In genomic region chr5:114680676-114681285, GRCm38 (mm10) we compare ENCODE assay signal across 8 mouse cellular contexts. TPM values are rescaled to one million over a fixed set of nuclear protein-coding genes. Genes with fewer than 3 reads are reported as not detected.
DNase-seq lines count a peak whose midpoint lies in the region; ATAC-seq and TF ChIP-seq lines count a peak whose summit lies in the region.
"Had no signal": no experiment of that assay in that cellular context is flagged by ENCODE, and none has a peak within 500 bp of the region (broad histone marks: within the 10 kb centered on the region; RNA-seq: fewer than 3 reads in every experiment).

No protein-coding gene starts in this region.

- no peak for TF ChIP-seq CTCF in layer of hippocampus, adult 2 months (conservative IDR thresholded peaks at IDR 0.05)

- intact Hi-C loops in gastrocnemius, postnatal 14 days (cut with DNase I; ENCODE audit: low total_unique reads): no loop called here

- H3K4me1 ChIP-seq in brown adipose tissue, adult 24 weeks (ENCODE audit: control insufficient read depth, insufficient read depth, insufficient read length, low read length): no peaks in the 10 kb centered on the region

- no peak for DNase-seq in layer of hippocampus, adult 2 months (ENCODE audit: low spot score in 2 of 2)
- no peak for DNase-seq in layer of hippocampus, adult 11-12 months (ENCODE audit: low spot score)
- no peak for DNase-seq in embryo, embryonic 9.5 days (ENCODE audit: extremely low spot score)
- DNase-seq in gastrocnemius, postnatal 14 days: no peak

- ATAC-seq in hematopoietic stem cell, adult 5-6 weeks (replicated peaks in 1 of 2; ENCODE audit: insufficient read depth in 1 of 2, low FRiP score in 2 of 2, low TSS enrichment in 1 of 2, low read depth in 1 of 2, poor library complexity in 2 of 2, severe bottlenecking in 2 of 2): peak; percentile 56 to 73
- ATAC-seq in megakaryocyte progenitor cell, adult 5-6 weeks (replicated peaks; ENCODE audit: poor library complexity): peak; percentile 60

- no peak overlapping the region for H3K4me3 ChIP-seq in layer of hippocampus, adult 2 months
- no peak overlapping the region for H3K4me3 ChIP-seq in brown adipose tissue, adult 24 weeks (ENCODE audit: insufficient read depth, low read depth, low read length)

- H3K27ac ChIP-seq in layer of hippocampus, adult 2 months: peak overlapping the region; percentile 61; the same call in 1 of the 2 replicates
- H3K27ac ChIP-seq in brown adipose tissue, adult 24 weeks (replicated peaks; ENCODE audit: low read depth, low read length): peak overlapping the region; percentile 33; the same call in 1 of the 2 replicates
- H3K27ac ChIP-seq: liver, embryonic 14.5 days had no signal

RNA-seq across cellular contexts. Expression of gene Gltp, which starts 10.0 kb away (rescaled TPM):
- 10 to 100 TPM; 23.6 to 27.3 TPM for total RNA-seq in layer of hippocampus, adult 2 months (2021)
- polyA plus RNA-seq in brown adipose tissue, adult 24 weeks (2012; ENCODE audit: insufficient read depth, insufficient read length, missing spikeins): 29.8 and 31.9 TPM in 2 replicates
- total RNA-seq in hematopoietic stem cell, adult 5-6 weeks (2017): 68.2 and 75.9 TPM in 2 replicates
- total RNA-seq in megakaryocyte progenitor cell, adult 5-6 weeks (2015): 94.3 and 101 TPM in 2 replicates
- 46.1 and 48.6 TPM in 2 replicates for total RNA-seq in megakaryocyte progenitor cell, adult 5-6 weeks (2017)
- total RNA-seq in gastrocnemius, postnatal 14 days (2021): 10 to 100 TPM; 10.8 to 13.5 TPM

RNA-seq across cellular contexts. Expression of gene Trpv4, which starts 22.6 kb away (rescaled TPM):
- 1 to 10 TPM; 2.0 to 2.3 TPM for total RNA-seq in layer of hippocampus, adult 2 months (2021)
- 0.83 and 1.2 TPM in 2 replicates for polyA plus RNA-seq in brown adipose tissue, adult 24 weeks (2012; ENCODE audit: insufficient read depth, insufficient read length, missing spikeins)
- total RNA-seq in hematopoietic stem cell, adult 5-6 weeks (2017): 0.25 and 0.69 TPM in 2 replicates
- total RNA-seq in megakaryocyte progenitor cell, adult 5-6 weeks (2015): 0.15 and 0.25 TPM in 2 replicates
- 0.17 TPM in 1 of 2 replicates, not detected in the other for total RNA-seq in megakaryocyte progenitor cell, adult 5-6 weeks (2017)
- 1 to 10 TPM; 1.6 to 1.8 TPM for total RNA-seq in gastrocnemius, postnatal 14 days (2021)

RNA-seq across cellular contexts. Expression of gene Tchp, which starts 26.8 kb away (rescaled TPM):
- total RNA-seq in layer of hippocampus, adult 2 months (2021): 10 to 100 TPM; 12.7 to 19.3 TPM
- polyA plus RNA-seq in brown adipose tissue, adult 24 weeks (2012; ENCODE audit: insufficient read depth, insufficient read length, missing spikeins): 1.5 and 4.4 TPM in 2 replicates
- total RNA-seq in hematopoietic stem cell, adult 5-6 weeks (2017): 16.3 and 21.2 TPM in 2 replicates
- 4.9 and 5.4 TPM in 2 replicates for total RNA-seq in megakaryocyte progenitor cell, adult 5-6 weeks (2015)
- total RNA-seq in megakaryocyte progenitor cell, adult 5-6 weeks (2017): 10.0 and 10.2 TPM in 2 replicates
- 1 to 10 TPM; 3.4 to 3.5 TPM for total RNA-seq in gastrocnemius, postnatal 14 days (2021)
